Mouse (Mus musculus) bone marrow, adult 2 months (tissue): ENCODE measurements around the gene Cenpc1.

Experiments used
- CTCF ChIP-seq: fragments of 200-500 bp; IDR thresholded peaks from 2 replicates; pipeline ENCODE4 v1.5.1; 2011; ENCODE audit warnings: low read length, control low read depth; ENCODE audit not compliant: control insufficient read depth, insufficient read depth
- POLR2A ChIP-seq: fragments of 200-500 bp; IDR thresholded peaks from 2 replicates; pipeline ENCODE4 v1.6.1; 2011; ENCODE audit warnings: low read depth, mild to moderate bottlenecking, control low read depth, low read length, borderline replicate concordance; ENCODE audit not compliant: control insufficient read depth

GRCm38 (mm10) chr5:86084979-86085378 lies 19.6 kb upstream of the Cenpc1 start:
- TF ChIP-seq CTCF, result no peak
- TF ChIP-seq POLR2A, result no peak
